Mouse (Mus musculus) inflammation-experienced regulatory T-cells, adult 6 months (primary cell): ENCODE data around the gene Stxbp6. TPM values are rescaled to one million over a fixed set of nuclear protein-coding genes. Genes with fewer than 3 reads are reported as not detected.
"Not testable (repeated sequence)": the region's sequence is repeated elsewhere in the genome, so short reads cannot be mapped to it uniquely, and the experiment has no call there.

Experiments
- ATAC-seq: one replicate; pipeline ENCODE4 v1.8.0; 2017
- polyA plus RNA-seq, 3 experiments: library from polyadenylated mRNA; unstranded; fragments of 100-300 nt; shearing (Covaris generic); gene quantifications; one replicate each; pipeline ENCODE4 v1.2.1; 2017

Gene Stxbp6
- polyA plus RNA-seq, 3 experiments from 2014 or later = not detected

- no peak for ATAC-seq
Measured at GRCm38 (mm10) chr12:45053319-45053718, 21.2 kb downstream of the Stxbp6 start.

DNA sequence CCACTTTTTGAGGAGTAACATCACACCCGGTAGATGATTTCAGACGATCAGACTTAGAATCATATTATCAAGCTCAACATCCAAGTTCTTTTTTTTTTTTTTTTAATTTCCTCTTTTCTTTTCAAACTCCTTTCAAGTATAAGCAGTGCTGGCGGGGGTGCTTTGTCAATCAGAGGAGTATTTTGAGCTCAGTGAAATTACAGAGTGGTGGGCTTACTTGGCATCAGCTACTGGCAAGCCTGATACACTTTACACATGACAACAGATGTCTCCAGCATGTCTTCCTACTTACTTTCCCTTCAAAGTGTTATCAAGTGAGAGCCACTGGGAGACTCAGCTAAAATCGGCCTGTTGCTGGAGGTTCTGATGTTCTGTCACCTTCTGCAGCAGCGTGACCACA is 21.6 kb downstream of the Stxbp6 start:
- ATAC-seq = no peak

- no peak for ATAC-seq
Measured at GRCm38 (mm10) chr12:45049894-45050293, 24.6 kb downstream of the Stxbp6 start.

GRCm38 (mm10) chr12:45047711-45048110 is 26.8 kb downstream of the Stxbp6 start:
- not testable (repeated sequence) for ATAC-seq

DNA sequence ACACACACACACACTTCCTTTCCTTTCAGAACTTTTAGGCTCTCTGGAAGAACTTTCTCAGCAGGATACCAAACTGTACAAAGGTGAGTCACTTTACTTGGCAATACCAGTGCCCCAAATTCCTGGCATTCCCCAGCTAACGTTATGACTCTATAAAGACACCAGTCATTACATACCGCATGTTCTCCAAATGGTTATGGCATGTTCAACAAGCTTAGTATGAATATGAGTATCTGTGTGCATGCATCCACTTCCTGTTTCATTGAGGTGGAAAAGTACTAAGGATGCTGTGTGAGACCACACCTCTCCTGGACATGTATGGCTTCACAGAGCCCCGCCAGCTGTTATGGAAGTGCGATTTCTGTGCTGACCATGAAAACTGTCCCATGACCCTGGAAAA is 27.3 kb downstream of the Stxbp6 start:
- ATAC-seq = no peak

DNA sequence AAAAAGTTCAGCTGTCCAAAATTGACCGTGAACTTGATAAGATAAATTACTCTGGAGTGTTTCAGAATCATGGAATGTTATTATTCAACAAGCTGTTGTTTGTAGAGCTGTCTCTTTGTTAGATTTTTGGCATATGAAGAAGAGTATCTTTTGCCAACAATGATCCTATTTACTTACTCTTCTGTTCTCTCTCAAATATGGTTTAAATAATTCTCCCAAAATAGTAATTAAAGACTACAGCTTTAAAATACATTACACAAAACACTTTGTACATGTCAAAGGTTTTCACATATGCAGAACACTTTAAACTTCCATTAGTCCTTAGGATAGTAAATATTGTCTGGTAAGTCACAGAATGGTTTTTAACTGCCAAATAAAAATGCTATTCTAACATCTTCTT is 29.9 kb downstream of the Stxbp6 start:
- no peak for ATAC-seq

DNA sequence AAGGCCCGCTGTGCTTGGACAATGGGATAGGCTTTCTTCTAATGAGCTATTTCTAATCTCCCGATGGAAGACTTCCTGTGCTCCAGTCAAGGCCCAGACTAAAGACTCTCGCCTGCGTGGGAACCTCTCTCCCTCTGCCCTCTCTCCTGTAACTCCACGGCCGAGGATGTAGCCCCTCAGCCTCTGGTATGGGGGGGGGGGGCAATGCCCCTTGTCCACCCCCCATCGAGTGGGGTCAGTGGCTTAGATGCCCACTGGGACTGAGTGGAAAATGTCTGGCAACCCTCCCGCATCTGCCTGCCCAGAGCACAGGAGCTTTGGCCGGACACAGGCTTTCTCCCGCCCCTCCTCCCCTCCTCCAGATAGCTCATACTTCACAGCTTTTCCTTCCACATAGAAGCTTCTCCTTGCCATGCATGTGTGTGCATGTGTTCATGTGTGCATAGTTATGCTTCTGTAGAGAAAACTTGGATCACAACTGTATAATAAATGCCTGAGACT is 31.9 kb downstream of the Stxbp6 start:
- ATAC-seq = no peak

DNA sequence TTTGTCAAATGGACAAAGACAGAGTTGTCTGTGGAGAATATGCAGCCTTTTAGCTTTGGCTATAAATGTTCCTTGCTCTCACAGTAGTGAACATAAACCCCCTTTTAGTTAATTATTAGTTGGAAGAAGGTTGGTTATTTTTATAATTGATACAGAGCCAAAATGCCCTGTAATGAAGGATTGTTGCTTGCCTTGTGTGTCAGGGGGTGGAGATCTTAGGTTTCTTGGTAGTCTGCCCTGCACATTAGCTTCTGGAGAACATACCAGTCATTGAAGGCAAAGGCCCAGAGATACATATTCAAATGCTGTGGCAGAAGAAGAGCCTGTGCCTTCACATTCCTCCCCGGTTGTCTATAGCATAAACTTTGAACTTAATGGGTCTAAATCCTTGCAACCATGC is 37.0 kb downstream of the Stxbp6 start:
- no peak for ATAC-seq

- no peak for ATAC-seq
Measured at GRCm38 (mm10) chr12:45037091-45037490, 37.4 kb downstream of the Stxbp6 start.

DNA sequence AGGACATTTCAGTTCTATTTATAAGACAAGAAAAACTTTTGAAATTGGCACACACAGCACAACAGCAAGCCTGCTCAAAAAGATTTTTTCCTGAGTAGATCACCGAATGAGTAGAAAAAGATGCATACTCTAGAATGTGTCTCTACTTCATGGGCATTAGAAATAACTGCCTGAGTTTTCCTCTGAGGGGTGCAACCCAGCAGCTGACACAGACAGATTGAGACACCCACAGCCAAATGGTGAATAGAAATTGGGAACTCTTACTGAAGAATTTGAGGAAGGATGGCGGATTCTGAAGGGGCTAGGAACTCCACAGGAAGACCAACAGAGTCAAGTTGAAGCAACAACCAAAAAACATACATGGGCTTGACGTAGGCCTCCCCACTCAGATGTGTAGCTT is 43.8 kb downstream of the Stxbp6 start:
- no peak for ATAC-seq

DNA sequence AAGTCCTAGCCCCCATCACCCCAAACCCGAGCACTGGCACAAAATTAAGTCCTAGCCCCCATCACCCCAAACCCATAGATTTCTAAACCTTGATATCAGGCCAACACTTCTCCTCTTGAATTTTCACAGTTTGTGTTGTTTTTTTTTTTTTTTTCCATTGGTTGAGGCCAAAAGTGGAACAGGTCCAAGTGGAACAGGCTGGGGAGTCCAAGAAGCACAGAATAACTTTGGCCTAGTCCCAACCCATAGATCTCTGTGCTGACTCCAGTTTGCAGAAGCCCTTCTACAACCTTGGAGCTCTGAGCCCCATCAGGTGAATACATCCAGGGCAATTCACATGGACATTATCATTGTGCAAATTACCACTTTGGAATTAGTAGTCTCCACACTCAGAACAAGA is 48.2 kb downstream of the Stxbp6 start:
- ATAC-seq = no peak

DNA sequence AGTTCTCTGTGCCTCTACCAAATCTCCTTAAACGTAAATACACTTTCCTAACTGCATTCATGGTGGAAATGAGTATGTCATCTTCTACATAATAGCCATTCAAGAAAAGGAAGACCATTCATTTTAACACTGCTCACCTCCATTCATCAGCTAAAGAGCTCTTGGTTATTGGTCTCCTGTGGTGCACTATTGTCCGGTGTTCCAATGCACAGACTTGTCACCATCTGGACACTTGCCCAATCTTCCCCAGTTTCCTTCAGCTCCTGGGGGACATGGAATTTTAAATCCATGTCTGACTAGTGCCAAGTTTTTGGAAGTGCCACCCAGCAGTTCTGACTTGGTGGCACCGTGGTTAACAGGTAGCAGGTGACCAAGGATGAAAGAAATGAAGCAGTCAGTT is 54.5 kb downstream of the Stxbp6 start:
- no peak for ATAC-seq

GRCm38 (mm10) chr12:45019059-45019822 is 55.3 kb downstream of the Stxbp6 start:
- ATAC-seq = no peak

- no peak for ATAC-seq
Measured at GRCm38 (mm10) chr12:45013246-45013756, 61.2 kb downstream of the Stxbp6 start.

- no peak for ATAC-seq
Measured at GRCm38 (mm10) chr12:45011436-45012089, 62.9 kb downstream of the Stxbp6 start.

- ATAC-seq = no peak
Measured at GRCm38 (mm10) chr12:45011006-45011405, 63.5 kb downstream of the Stxbp6 start.

- no peak for ATAC-seq
Measured at GRCm38 (mm10) chr12:45009984-45010611, 64.4 kb downstream of the Stxbp6 start.

DNA sequence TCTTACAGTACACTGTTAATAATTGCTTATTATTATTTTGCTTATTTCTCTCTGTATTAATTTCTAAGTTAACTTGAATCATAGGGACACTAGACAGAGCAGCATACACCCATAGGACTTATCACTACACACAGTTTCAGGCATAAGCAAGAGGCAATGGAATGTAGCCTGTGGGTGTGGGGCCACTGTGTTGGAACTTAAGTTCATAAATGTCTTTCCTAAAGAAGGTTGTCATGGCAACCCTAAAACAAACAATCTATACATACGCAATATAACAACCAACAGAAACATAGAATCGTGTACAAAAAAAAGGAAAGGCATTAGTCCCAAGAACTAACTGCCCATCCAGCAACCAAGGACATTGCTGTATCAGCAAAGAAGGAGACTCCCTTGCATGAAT is 67.9 kb downstream of the Stxbp6 start:
- no peak for ATAC-seq

DNA sequence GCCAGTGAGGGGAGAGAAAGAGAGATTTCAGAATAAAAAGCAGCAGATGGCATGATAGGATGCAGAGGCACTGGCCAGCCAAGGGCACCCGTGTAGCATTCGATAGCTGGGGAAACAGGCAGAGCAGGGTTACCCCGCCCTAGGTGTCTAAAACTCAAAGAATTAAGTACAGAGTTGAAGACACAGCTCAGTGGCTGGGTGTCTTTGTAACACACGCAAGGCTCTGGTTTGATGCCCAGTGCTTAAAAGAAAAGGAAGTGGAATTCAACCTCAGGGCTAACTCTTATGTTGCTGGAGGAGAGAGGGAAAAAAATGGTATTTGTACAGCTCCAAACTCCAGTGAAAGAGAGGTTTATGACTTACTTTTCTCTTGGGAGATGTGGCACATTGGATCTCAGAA is 68.5 kb downstream of the Stxbp6 start:
- ATAC-seq = no peak

DNA sequence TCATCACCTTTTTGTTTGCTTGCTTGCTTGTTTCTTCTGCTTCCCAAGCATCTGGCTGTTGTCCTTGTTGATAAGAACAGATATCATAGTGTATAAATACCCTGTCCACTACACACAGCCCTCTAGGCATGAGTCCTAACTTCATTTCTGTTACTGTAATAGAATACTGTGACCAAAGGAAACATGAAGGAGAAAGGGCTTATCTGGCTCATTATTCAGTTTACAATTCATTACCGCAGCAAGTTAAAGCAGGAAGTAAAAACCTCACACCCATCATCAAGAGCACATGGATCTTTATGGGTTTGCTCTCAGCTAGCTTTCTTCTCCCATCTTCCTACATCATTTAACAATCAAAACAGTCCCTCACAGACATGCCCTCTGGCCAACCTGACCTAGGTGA is 72.5 kb downstream of the Stxbp6 start:
- ATAC-seq = no peak

DNA sequence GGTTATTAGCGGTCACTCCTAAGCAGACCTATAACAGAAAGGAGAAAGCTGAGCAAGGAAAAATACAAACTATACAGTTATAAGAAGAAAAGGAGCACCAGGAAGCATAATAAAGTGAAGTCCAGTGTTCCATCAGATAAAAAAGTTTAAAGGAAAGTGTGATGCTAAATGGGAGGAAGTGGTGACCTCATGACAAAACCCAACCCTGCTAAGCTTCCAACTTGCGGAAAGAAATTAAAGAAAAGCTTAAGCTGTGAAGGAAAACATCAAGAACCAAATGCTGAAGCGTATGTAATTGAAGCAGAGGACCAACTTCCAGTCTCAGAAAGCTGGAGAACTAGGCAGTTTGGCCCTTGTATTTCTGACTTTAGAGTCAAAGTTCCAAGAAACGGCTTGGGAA is 77.1 kb downstream of the Stxbp6 start:
- no peak for ATAC-seq

DNA sequence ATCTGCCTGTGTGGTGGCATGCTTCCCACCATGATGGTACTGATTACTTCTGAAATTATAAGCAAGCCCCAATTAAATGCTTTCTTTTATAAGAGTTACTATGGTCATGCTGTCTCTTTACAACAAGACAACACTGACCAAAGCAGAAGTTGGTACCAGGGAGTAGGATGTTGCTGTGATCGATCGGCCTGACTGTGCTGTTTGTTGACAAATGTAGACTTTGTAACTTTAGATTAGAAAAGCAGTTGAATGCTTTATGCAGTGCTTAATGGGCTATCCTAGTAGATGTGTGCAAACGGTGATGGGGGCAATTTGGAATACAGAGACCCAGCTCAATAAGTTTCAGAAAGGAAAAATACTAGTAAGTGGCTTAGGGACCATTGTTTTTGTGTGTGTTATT is 77.6 kb downstream of the Stxbp6 start:
- no peak for ATAC-seq

DNA sequence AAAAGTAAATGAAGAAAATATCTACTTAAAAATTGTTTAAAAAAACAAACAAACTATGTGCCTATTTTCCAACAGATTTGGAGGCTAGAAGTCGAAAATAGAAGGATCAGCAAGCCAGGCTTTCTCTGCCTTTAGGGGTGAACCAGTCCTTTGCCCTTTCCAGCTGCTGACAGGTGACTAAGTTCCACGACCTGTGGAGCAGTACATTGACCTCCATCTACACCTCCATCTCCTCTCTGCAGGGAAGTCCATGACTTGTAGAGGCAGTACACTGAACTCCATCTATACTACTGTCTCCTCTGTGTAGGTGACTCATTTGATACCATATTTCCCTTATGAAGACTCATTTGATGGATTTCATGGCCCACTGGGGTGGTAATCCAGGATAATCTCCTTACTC is 78.2 kb downstream of the Stxbp6 start:
- ATAC-seq = no peak

- no peak for ATAC-seq
Measured at GRCm38 (mm10) chr12:44993391-44993790, 81.1 kb downstream of the Stxbp6 start.
